Mouse (Mus musculus) fat pad, adult 2 months (tissue): Measurements from ENCODE around the gene Cspg4.

Experiments used
- DNase-seq: peaks from one replicate; pipeline ENCODE4 v3.0.0-alpha.2; 2011; ENCODE audit warnings: low read depth, low spot score; ENCODE audit errors: extremely low read depth

The Cspg4 gene

GRCm38 (mm10) chr9:56864216-56864729 is 560 bp upstream of the Cspg4 start, which contains the start of gene Odf3l1:
TSS of gene Odf3l1 (minus strand) at chr9:56864679.
- DNase-seq: no peak

GRCm38 (mm10) chr9:56865673-56866400 is 1.0 kb downstream of the Cspg4 start:
- DNase-seq: no peak

GRCm38 (mm10) chr9:56866430-56866829 is 1.6 kb downstream of the Cspg4 start:
- no peak for DNase-seq

GRCm38 (mm10) chr9:56868292-56868691 is 3.5 kb downstream of the Cspg4 start:
- no peak for DNase-seq

- DNase-seq: peak; percentile 39
Observed at GRCm38 (mm10) chr9:56869552-56869951, 4.7 kb downstream of the Cspg4 start.

- no peak for DNase-seq
Observed at GRCm38 (mm10) chr9:56870778-56871177, 5.9 kb downstream of the Cspg4 start.

GRCm38 (mm10) chr9:56871191-56871590 is 6.4 kb downstream of the Cspg4 start:
- no peak for DNase-seq

- DNase-seq: no peak
Observed at GRCm38 (mm10) chr9:56872105-56872903, 7.5 kb downstream of the Cspg4 start.

- no peak for DNase-seq
Observed at GRCm38 (mm10) chr9:56873097-56873496, 8.3 kb downstream of the Cspg4 start.

- no peak for DNase-seq
Observed at GRCm38 (mm10) chr9:56876784-56877183, 12.0 kb downstream of the Cspg4 start.

- DNase-seq: no peak
Observed at GRCm38 (mm10) chr9:56877284-56877683, 12.5 kb downstream of the Cspg4 start.

- no peak for DNase-seq
Observed at GRCm38 (mm10) chr9:56880790-56881189, 16.0 kb downstream of the Cspg4 start.

GRCm38 (mm10) chr9:56881539-56882082 is 16.8 kb downstream of the Cspg4 start:
- no peak for DNase-seq

GRCm38 (mm10) chr9:56882283-56882682 is 17.4 kb downstream of the Cspg4 start:
- DNase-seq: no peak

GRCm38 (mm10) chr9:56882818-56883217 is 18.0 kb downstream of the Cspg4 start:
- DNase-seq: no peak

- DNase-seq: no peak
Observed at GRCm38 (mm10) chr9:56883470-56883869, 18.6 kb downstream of the Cspg4 start.

GRCm38 (mm10) chr9:56884328-56884727 is 19.5 kb downstream of the Cspg4 start:
- DNase-seq: no peak

GRCm38 (mm10) chr9:56886113-56886512 is 21.3 kb downstream of the Cspg4 start:
- no peak for DNase-seq

GRCm38 (mm10) chr9:56886601-56887000 is 21.8 kb downstream of the Cspg4 start:
- no peak for DNase-seq

- no peak for DNase-seq
Observed at GRCm38 (mm10) chr9:56887581-56887980, 22.7 kb downstream of the Cspg4 start.

- no peak for DNase-seq
Observed at GRCm38 (mm10) chr9:56889817-56890216, 25.0 kb downstream of the Cspg4 start.
